Mouse (Mus musculus) lung, postnatal 0 days (tissue): ENCODE results near the gene St6galnac4.

ENCODE experiments used
- CTCF ChIP-seq: IDR thresholded peaks from 2 replicates; pipeline ENCODE4 v1.5.1; 2016; ENCODE audit warnings: antibody characterized with exemption, mild to moderate bottlenecking
- EP300 ChIP-seq: IDR thresholded peaks from 2 replicates; pipeline ENCODE4 v1.6.1; 2016; ENCODE audit warnings: antibody characterized with exemption, mild to moderate bottlenecking, control low read depth

- TF ChIP-seq CTCF (no peak), EP300 (no peak)
These were observed 43.1 kb downstream of the St6galnac4 start for GRCm38 (mm10) chr2:32630036-32630435.
